Mouse (Mus musculus) liver, embryonic 15.5 days (tissue): ENCODE measurements at regions not wholly inside any gene's neighbourhood (a gene's known extent, or its start where the extent isn't known, plus 50 kb on each side); places are given as distances from the start of the nearest gene placed in this dataset.

ENCODE experiments used
- ATAC-seq: fragments of 200-750 bp; cut with Nextera tagmentation; 2 replicates; pipeline ENCODE4 v1.8.0; 2017; ENCODE audit warnings: moderate number of reproducible peaks, mild to moderate bottlenecking, moderate library complexity; ENCODE audit not compliant: insufficient read depth
- H3K27ac ChIP-seq: fragments of 300-500 bp; sonication (generic); replicated peaks from 2 replicates; pipeline ENCODE4 v1.5.1; 2015; ENCODE audit warnings: mild to moderate bottlenecking, inconsistent platforms
- H3K27me3 ChIP-seq: fragments of 300-500 bp; sonication (generic); 2 replicates; pipeline ENCODE4 v1.6.1; 2015; ENCODE audit warnings: mild to moderate bottlenecking, inconsistent platforms
- H3K36me3 ChIP-seq: fragments of 300-500 bp; sonication (generic); replicated peaks from 2 replicates; pipeline ENCODE4 v1.6.1; 2015; ENCODE audit warnings: moderate library complexity, mild to moderate bottlenecking, inconsistent platforms
- H3K4me1 ChIP-seq: fragments of 300-500 bp; sonication (generic); replicated peaks from 2 replicates; pipeline ENCODE4 v1.6.1; 2015; ENCODE audit warnings: inconsistent platforms
- H3K4me2 ChIP-seq: fragments of 300-500 bp; sonication (generic); 2 replicates; pipeline ENCODE4 v1.6.1; 2015; ENCODE audit warnings: moderate library complexity, mild to moderate bottlenecking, inconsistent platforms
- H3K4me3 ChIP-seq: fragments of 300-500 bp; sonication (generic); replicated peaks from 2 replicates; pipeline ENCODE4 v1.5.1; 2015; ENCODE audit warnings: mild to moderate bottlenecking, inconsistent platforms
- H3K9ac ChIP-seq: fragments of 300-500 bp; sonication (generic); 2 replicates; pipeline ENCODE4 v1.6.1; 2015; ENCODE audit warnings: moderate library complexity, mild to moderate bottlenecking, inconsistent platforms
- H3K9me3 ChIP-seq: fragments of 300-500 bp; sonication (generic); replicated peaks from 2 replicates; pipeline ENCODE4 v1.6.1; 2016; ENCODE audit warnings: inconsistent platforms
- WGBS: fragments of 180-500 bp; shearing (Covaris S2); methylation state at CpG from one replicate; pipeline ENCODE4 v1.1.7; 2015; ENCODE audit warnings: mixed read lengths; ENCODE audit not compliant: insufficient replicate concordance; 5-methylcytosine and 5-hydroxymethylcytosine counted together

DNA sequence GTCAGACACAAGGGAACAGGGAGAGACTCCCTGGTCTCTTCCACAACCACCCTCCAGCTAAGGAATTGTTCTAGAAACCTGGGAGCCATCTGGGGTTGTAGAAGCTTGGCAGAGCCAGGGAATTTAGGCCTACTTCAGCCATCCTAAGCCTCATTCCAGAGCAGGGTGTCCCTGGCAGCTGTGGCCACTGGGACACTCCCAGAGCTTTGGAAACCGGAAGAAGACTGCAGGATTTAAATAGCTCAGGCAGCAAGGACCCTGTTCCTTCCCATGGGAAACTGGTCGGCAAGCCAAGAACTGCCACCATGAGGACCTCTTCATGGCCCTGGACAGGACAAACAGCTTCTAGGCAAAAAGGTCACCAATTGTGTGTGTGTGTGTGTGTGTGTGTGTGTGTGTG is 239.9 kb downstream of the Bcor start:
- Histone ChIP-seq H3K4me3 (no peak overlapping the region), H3K9me3 (no peaks in the 10 kb centered on the region), H3K27ac (no peak overlapping the region), H3K4me1 (no peaks in the 10 kb centered on the region), H3K27me3 (0 out of 2 replicates have a peak, but pooled peaks cover 2% of the 10 kb centered on the region), H3K36me3 (no peaks in the 10 kb centered on the region), H3K9ac (no peak overlapping the region), H3K4me2 (no peak overlapping the region)
- WGBS: 50% methylated on average over 2 of the region's 2 CpGs
- ATAC-seq: no peak

DNA sequence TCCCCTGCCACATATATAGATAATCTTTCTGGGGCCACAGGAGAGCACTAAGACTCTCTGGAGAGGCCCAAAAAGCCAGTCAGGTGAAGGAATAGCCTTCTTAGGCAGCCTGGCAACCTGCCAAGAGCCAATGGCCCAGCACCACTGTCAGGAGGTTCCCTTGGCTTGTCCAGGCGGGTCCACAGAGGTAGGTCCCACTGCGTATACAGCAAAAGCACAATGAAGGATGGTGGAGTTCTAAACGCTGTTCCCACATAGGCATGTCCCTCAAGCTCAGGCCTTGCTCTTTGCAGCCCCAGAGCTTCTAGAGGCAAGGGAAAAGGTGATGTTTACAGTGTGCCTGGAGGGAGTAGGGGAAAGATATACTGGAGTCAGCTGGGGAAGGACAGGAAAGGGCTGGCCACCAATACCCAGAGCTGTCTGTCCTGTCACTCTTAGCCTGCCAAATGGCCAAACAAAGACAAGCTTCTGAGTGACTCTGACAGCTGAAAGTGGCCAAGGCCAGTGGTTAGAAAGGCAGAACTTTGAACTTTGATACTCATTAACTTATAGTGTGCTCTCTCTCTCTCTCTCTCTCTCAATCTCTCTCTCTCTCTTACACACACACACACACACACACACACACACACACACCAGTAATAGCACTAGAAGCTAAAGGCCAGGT is 235.4 kb downstream of the Bcor start:
- H3K27ac ChIP-seq: peak overlapping the region; percentile 38; the same call in 1 of the 2 replicates
- H3K9ac ChIP-seq: no peak overlapping the region
- no peaks in the 10 kb centered on the region for H3K36me3 ChIP-seq
- WGBS: 55% methylated on average over 3 of the region's 3 CpGs
- H3K27me3 ChIP-seq: 0 out of 2 replicates have a peak, but pooled peaks cover 10% of the 10 kb centered on the region
- H3K4me2 ChIP-seq: no peak overlapping the region
- H3K4me1 ChIP-seq: no peaks in the 10 kb centered on the region
- H3K4me3 ChIP-seq: no peak overlapping the region
- H3K9me3 ChIP-seq: no peaks in the 10 kb centered on the region
- ATAC-seq: peak; percentile 70

DNA sequence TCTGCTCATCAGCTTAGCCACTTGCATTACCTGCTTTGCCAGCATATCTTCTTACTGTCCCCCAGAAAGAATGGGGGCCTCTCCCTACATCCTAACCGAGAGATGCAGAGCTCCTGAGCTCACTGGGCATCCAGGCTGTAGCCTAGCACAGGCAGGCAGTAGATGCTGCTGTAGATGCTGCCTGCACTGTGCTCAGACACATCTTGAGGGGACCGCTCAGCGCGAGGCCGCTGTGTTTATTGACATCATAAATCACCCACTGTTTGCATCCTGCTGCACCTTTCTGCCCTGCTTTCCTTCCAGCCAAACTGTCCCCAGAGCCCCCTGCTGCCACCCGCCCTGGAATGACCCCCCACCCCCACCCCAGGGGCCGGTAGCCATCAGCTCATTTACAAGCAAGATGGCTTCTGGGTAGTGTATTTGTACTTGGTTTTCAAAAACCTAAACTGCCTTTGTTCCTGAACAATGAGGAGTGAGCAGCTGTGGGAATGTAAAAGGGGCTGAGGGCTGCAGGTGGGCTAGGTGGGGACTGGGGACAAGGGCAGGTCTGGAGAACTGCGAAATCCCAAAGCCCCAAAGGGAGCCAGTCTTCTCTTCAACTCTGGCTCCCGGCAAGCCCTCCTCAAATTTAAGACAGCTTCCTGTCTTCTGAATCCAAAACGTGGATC is 233.2 kb downstream of the Bcor start:
- no peak for ATAC-seq
- Histone ChIP-seq H3K4me3 (no peak overlapping the region), H3K4me1 (no peaks in the 10 kb centered on the region), H3K27me3 (0 out of 2 replicates have a peak, but pooled peaks cover 8% of the 10 kb centered on the region), H3K36me3 (no peaks in the 10 kb centered on the region), H3K27ac (no peak overlapping the region), H3K4me2 (no peak overlapping the region), H3K9ac (no peak overlapping the region), H3K9me3 (no peaks in the 10 kb centered on the region)
- 48% methylated on average over 10 of the region's 10 CpGs for WGBS

DNA sequence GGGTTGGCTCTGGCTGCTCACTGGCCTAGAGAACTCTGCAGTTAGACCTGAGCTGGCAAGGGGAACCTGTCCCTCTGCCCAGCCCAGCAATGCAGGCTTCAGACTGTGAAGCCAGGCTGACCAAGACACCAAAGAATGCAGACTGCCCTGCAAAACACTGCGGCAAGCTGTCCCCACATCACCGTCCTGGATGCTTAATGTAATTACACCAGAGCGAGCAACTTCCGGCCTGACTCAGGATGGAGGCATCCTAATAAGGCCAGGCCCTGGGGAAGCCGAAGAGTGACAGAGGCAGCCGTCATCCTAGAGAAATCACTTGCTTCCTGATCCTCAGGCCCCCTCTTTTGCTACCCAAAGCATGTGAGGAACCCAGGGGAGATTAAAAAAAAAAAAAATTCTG is 230.7 kb downstream of the Bcor start:
- Histone ChIP-seq H3K27me3 (0 out of 2 replicates have a peak, but pooled peaks cover 8% of the 10 kb centered on the region), H3K4me3 (no peak overlapping the region), H3K27ac (no peak overlapping the region), H3K4me2 (no peak overlapping the region), H3K4me1 (no peaks in the 10 kb centered on the region), H3K36me3 (no peaks in the 10 kb centered on the region), H3K9me3 (no peaks in the 10 kb centered on the region), H3K9ac (no peak overlapping the region)
- 69% methylated on average over 6 of the region's 6 CpGs for WGBS
- no peak for ATAC-seq

DNA sequence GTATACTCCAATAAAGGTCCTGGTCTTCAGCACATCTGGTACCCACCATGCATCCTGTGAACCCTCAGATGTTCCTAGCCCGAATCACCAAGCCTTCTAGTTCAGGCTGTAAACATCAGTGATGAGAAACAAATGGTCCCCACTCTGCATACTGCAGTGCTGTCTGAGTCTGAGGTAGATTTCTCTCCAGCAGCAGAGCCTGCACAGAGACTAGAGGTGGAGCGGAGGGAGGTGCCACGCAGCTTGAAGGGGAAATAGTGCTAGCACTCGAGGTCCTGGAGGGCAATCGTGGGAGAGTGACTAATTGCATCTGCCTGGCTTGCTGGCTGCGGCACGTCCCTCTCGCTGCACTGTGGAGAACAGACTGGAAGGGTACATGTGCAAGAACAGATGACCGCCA is 228.7 kb downstream of the Bcor start:
- 38% methylated on average over 9 of the region's 9 CpGs for WGBS
- no peak for ATAC-seq
- H3K27ac ChIP-seq: no peak overlapping the region

DNA sequence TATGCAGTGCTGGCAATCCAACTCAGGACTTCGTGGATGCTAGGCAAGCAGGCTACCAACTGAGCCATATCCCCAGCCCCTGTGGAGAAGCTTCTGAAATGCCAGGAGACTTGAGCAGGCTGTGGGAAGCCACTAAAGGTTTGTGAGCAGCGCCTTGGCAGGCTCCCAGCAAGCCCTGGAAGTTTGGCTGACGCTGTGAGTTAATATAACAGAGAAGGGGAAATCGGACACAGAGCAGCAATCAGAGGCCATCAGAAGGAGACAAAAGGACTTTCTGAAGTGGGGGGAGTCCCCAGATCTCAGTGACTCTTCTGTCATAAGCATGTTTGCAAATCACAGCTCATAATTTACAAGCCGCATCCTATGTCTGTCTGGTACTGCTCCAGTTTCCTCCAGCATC is 224.8 kb downstream of the Bcor start:
- no peak overlapping the region for H3K27ac ChIP-seq
- WGBS: 61% methylated on average over 5 of the region's 5 CpGs
- no peak overlapping the region for H3K4me2 ChIP-seq
- H3K4me3 ChIP-seq: no peak overlapping the region
- no peak overlapping the region for H3K9ac ChIP-seq
- no peaks in the 10 kb centered on the region; the same call in 1 of the 2 replicates for H3K27me3 ChIP-seq
- no peak for ATAC-seq
- H3K36me3 ChIP-seq: no peaks in the 10 kb centered on the region
- H3K4me1 ChIP-seq: no peaks in the 10 kb centered on the region
- H3K9me3 ChIP-seq: no peaks in the 10 kb centered on the region

More for the DNA sequence above, 228.7 kb downstream of the Bcor start:
- Histone ChIP-seq H3K4me2 (no peak overlapping the region), H3K9me3 (no peaks in the 10 kb centered on the region), H3K36me3 (no peaks in the 10 kb centered on the region), H3K4me3 (no peak overlapping the region), H3K9ac (no peak overlapping the region), H3K27me3 (peaks cover 8% of the 10 kb centered on the region; the same call in 1 of the 2 replicates), H3K4me1 (no peaks in the 10 kb centered on the region)

DNA sequence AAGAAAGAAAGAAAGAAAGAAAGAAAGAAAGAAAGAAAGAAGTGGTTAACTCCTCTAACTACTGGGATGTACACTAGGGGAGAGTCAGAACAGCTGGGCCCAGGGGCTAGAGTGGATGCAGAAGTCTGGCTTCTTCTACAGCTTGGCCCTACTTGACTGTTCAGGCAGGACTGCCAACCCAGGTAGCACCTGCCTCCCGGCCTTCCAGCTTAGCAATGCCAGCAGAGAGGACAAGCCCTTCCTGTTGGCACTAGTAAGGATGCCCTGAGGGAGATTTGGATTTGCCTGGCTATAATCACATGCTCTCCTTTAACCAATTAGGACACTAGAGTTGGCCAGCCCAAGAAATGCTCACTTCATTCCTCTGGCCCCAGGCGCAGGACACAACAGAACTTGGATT is 219.9 kb downstream of the Bcor start:
- no peak overlapping the region for H3K4me2 ChIP-seq
- WGBS: 61% methylated on average over 2 of the region's 2 CpGs
- no peaks in the 10 kb centered on the region for H3K4me1 ChIP-seq
- H3K9me3 ChIP-seq: no peaks in the 10 kb centered on the region
- peaks cover 3% of the 10 kb centered on the region; the same call in 1 of the 2 replicates for H3K27me3 ChIP-seq
- H3K27ac ChIP-seq: no peak overlapping the region
- ATAC-seq: no peak
- H3K36me3 ChIP-seq: no peaks in the 10 kb centered on the region
- no peak overlapping the region for H3K4me3 ChIP-seq
- H3K9ac ChIP-seq: no peak overlapping the region

DNA sequence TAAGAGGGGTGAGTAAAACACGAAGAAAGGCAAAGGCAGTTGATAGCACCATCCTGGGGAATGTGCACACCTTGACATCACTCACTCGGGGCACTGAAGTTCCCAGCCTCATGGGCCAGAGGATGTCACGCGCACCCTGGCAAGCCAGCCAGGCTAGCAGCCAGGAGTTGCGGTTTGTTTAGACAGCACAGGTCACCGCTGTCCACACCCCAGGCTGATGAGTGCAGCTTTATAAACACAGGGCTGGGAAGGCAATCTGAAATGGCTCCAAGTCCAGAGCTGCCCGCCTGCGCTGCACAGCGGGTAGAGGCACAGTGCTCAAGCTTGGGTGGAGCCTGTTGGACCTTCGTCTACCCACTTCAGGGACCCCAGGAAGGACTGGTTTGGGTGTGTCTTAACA is 216.8 kb downstream of the Bcor start:
- peak; percentile 51 for ATAC-seq
- Histone ChIP-seq H3K4me3 (no peak overlapping the region), H3K36me3 (no peaks in the 10 kb centered on the region), H3K9ac (no peak overlapping the region), H3K9me3 (no peaks in the 10 kb centered on the region), H3K4me2 (no peak overlapping the region), H3K27ac (no peak overlapping the region), H3K4me1 (no peaks in the 10 kb centered on the region), H3K27me3 (peaks cover 3% of the 10 kb centered on the region; the same call in 1 of the 2 replicates)
- 39% methylated on average over 10 of the region's 10 CpGs for WGBS

DNA sequence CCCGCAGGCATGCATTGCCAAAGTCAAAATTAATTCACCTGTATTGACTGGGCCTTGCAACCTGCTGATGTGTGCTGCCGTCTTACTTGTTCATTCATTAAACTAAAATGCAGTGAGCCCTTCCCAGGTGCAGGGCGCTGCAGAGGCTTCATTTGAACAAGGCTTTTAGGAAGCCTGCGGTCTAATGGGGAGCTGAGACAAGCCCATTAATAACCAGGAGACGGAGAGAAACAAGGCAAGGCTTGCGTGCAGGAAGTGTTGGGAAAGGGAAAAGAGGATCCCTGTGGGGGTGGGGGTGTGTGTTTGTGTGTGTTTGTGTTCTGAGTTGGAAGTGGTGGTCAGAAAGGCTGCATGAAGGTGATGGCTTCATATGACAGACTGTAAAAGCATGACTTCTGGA is 215.6 kb downstream of the Bcor start:
- no peak overlapping the region for H3K4me2 ChIP-seq
- ATAC-seq: no peak
- H3K27me3 ChIP-seq: peaks cover 3% of the 10 kb centered on the region; the same call in 1 of the 2 replicates
- H3K27ac ChIP-seq: no peak overlapping the region
- no peak overlapping the region for H3K9ac ChIP-seq
- 41% methylated on average over 6 of the region's 6 CpGs for WGBS
- no peaks in the 10 kb centered on the region for H3K4me1 ChIP-seq
- no peaks in the 10 kb centered on the region for H3K36me3 ChIP-seq
- no peaks in the 10 kb centered on the region for H3K9me3 ChIP-seq
- H3K4me3 ChIP-seq: no peak overlapping the region

DNA sequence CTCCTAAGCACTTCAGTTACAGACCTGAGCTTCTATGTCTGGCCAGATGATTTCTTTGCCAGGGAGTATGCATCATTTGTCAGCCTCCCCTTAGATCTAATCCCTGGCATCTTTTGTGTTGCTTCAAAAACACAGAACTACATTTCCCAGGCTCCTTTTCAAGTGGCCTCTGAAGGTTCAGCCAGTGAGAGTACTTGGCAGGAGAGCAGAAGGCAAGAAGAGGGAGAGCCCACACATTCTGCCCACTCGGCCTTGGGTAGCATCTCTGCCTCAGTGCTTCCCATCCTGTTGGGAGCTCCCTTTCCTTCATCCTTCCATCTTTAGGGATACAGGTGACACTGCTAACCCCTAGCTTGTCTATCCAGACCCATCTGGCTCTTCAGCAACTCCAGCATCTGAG is 214.9 kb downstream of the Bcor start:
- Histone ChIP-seq H3K27ac (no peak overlapping the region), H3K4me2 (no peak overlapping the region), H3K9me3 (no peaks in the 10 kb centered on the region), H3K4me1 (no peaks in the 10 kb centered on the region), H3K9ac (no peak overlapping the region), H3K4me3 (no peak overlapping the region), H3K27me3 (peaks cover 3% of the 10 kb centered on the region; the same call in 1 of the 2 replicates), H3K36me3 (no peaks in the 10 kb centered on the region)
- 25% methylated on average over 1 of the region's 1 CpGs for WGBS
- ATAC-seq: no peak

DNA sequence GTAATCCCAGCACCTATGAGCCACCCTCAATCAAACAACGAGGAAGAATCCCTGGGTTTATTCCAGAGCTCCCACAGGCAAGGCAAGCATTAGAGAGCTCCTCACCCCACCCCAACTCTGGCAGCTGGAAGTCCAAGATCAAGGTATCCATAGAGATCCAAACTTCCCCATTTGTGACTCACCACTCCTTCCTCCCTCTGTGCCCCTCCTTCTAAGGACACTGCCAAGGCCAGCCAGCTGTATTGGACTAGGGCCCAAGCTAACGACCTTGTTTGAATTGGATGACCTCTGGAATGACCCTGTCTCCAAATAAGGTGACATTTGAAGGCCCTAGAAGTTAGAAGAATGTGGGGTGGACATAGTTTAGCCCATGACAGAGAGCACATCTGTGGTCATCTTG is 208.0 kb downstream of the Bcor start:
- 35% methylated on average over 2 of the region's 2 CpGs for WGBS
- Histone ChIP-seq H3K4me1 (no peaks in the 10 kb centered on the region), H3K4me2 (no peak overlapping the region), H3K36me3 (no peaks in the 10 kb centered on the region), H3K9me3 (no peaks in the 10 kb centered on the region), H3K9ac (no peak overlapping the region), H3K27me3 (peaks cover 4% of the 10 kb centered on the region; the same call in 1 of the 2 replicates), H3K4me3 (no peak overlapping the region), H3K27ac (no peak overlapping the region)
- no peak for ATAC-seq
